Mouse (Mus musculus): ENCODE data around the gene Acoxl.

DNA sequence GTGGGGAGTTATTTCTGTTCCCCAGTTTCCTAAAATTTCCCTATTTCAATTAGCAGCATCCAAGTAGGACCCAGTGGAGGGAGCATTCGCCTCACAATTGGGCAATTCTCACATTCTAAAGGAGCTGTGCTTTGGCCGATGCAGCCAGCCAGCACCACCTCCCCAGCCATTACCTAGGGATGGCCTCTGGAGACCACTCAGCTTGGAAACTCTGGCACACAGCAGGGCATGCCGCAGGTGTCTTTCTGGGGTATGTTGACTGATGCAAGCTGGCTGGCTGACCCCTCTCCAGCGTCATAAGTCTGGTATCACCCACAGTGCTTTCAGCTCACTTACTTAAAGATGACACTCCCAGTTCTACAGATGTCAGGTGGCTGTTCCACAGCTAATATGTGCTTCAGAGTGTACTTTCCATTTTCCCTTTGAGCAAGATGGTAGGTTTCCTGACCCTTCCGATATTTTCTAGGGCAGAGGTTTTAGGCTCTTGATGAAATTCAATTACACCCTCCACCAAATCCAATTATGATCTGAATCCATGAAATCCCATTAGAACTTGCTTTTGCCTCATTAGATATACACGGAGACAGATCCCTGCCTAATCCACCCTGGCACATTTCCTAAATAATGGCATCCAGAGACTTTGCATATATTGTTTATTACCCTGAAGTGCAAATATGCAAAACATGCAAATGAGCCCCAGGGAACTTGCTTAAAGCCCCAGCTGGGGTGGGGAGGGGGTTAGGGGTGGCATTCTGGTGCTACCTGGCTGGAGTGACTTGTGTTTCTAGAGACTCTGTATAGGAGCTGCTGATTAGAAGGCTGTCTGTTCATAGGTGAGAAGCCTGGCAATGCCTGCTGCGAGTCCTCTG is 181.6 kb downstream of the Acoxl start:
- TF ChIP-seq CTCF (IDR thresholded peaks at IDR 0.05; ENCODE audit: insufficient read depth, low read depth, low read length): no peak
- no peak for TF ChIP-seq POLR2A (IDR thresholded peaks at IDR 0.05; ENCODE audit: insufficient read depth, low read depth, low read length)

Data from olfactory bulb, adult 2 months (tissue).